Mouse (Mus musculus) megakaryocyte, embryonic 14.5 days (primary cell): Measurements from ENCODE around the gene Ncor2.

Experiments
- FLI1 ChIP-seq: IDR thresholded peaks from 2 replicates; pipeline ENCODE4 v1.6.1; 2012; ENCODE audit warnings: low read length, inconsistent platforms, mixed read lengths
- GATA1 ChIP-seq: IDR thresholded peaks from 3 replicates; pipeline ENCODE4 v1.6.1; 2012; ENCODE audit warnings: mixed read lengths, low read length, inconsistent platforms, borderline replicate concordance

DNA sequence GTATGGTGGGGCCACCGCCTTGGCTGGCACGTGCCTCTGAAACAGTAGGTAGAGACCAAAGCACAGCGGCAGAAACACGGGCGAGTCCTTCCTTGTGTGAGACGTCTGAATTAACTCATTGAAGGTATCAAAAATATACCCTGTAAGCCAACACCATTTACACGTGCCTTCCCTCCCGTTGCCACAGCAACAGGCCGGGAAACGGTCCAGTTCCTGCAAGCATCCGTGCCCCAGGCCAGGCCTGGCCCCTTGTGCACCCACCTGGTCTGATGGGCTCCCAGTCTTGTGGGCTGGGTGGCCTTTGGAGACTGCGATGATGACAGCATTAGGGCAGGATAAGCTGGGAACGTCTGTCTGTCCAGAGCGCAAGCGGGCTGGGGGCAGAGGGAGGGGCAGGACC, 161.7 kb downstream of the Ncor2 start:
- no peak for TF ChIP-seq GATA1
- TF ChIP-seq FLI1, result no peak
